Mouse (Mus musculus) forebrain, embryonic 11.5 days (tissue): ENCODE results near the gene Nkx3-2. TPM values are rescaled to one million over a fixed set of nuclear protein-coding genes. Genes with fewer than 3 reads are reported as not detected.
A peak's percentile ranks its signal among the peaks of the same experiment; 100 is the strongest.

Source experiments
- ATAC-seq: fragments of 200-750 bp; cut with Nextera tagmentation; replicated peaks from 2 replicates; pipeline ENCODE4 v1.8.0; 2017; ENCODE audit warnings: moderate TSS enrichment; ENCODE audit not compliant: low FRiP score
- DNase-seq: peaks from one replicate; pipeline ENCODE4 v3.0.0-alpha.2; 2017; ENCODE audit warnings: low spot score
- H3K27ac ChIP-seq: fragments of 300-500 bp; sonication (generic); 2 replicates; pipeline ENCODE4 v1.5.1; 2014; ENCODE audit warnings: low read depth, low read length
- H3K27me3 ChIP-seq: fragments of 300-500 bp; sonication (generic); 2 replicates; pipeline ENCODE4 v1.6.1; 2014; ENCODE audit warnings: mild to moderate bottlenecking, low read length, mixed read lengths; ENCODE audit not compliant: control insufficient read depth, insufficient read depth
- H3K36me3 ChIP-seq: fragments of 300-500 bp; sonication (generic); 2 replicates; pipeline ENCODE4 v1.6.1; 2014; ENCODE audit warnings: mild to moderate bottlenecking, low read length, moderate library complexity, mixed read lengths; ENCODE audit not compliant: control insufficient read depth, insufficient read depth
- H3K4me1 ChIP-seq: fragments of 300-500 bp; sonication (generic); replicated peaks from 2 replicates; pipeline ENCODE4 v1.6.1; 2014; ENCODE audit warnings: low read length, mixed read lengths; ENCODE audit not compliant: control insufficient read depth, insufficient read depth
- H3K4me2 ChIP-seq: fragments of 300-500 bp; sonication (generic); 2 replicates; pipeline ENCODE4 v1.6.1; 2014; ENCODE audit warnings: low read depth, mild to moderate bottlenecking, low read length, moderate library complexity, mixed read lengths; ENCODE audit not compliant: severe bottlenecking
- H3K4me3 ChIP-seq: fragments of 300-500 bp; sonication (generic); 2 replicates; pipeline ENCODE4 v1.5.1; 2014; ENCODE audit warnings: low read depth, low read length
- H3K9ac ChIP-seq: fragments of 300-500 bp; sonication (generic); 2 replicates; pipeline ENCODE4 v1.6.1; 2014; ENCODE audit warnings: low read length
- H3K9me3 ChIP-seq: fragments of 300-500 bp; sonication (generic); 2 replicates; pipeline ENCODE4 v1.6.1; 2016; ENCODE audit warnings: low read length, mixed read lengths; ENCODE audit not compliant: control insufficient read depth
- WGBS: fragments of 180-500 bp; shearing (Covaris S2); extraction: QIAGEN DNeasy Blood & Tissue Kit; methylation state at CpG from one replicate; pipeline ENCODE4 v1.1.7; 2014; 5-methylcytosine and 5-hydroxymethylcytosine counted together
- polyA plus RNA-seq: library from polyadenylated mRNA; unstranded; fragments of >200 nt; fragmentation: Nextera tagmentation; extraction: Ambion mirVana; gene quantifications from 2 replicates; pipeline ENCODE4 v1.2.1, GENCODE M21; 2014

The Nkx3-2 gene
- polyA plus RNA-seq, 1 experiment from 2014 or later, result not detected

GRCm38 (mm10) chr5:41790517-41790916 is 26.2 kb upstream of the Nkx3-2 start:
- Histone ChIP-seq H3K4me3 (no peak overlapping the region), H3K4me2 (no peak overlapping the region), H3K4me1 (no peaks in the 10 kb centered on the region), H3K36me3 (peaks cover 16% of the 10 kb centered on the region; the same call in 1 of the 2 replicates), H3K9ac (no peak overlapping the region), H3K27me3 (no peaks in the 10 kb centered on the region), H3K27ac (no peak overlapping the region), H3K9me3 (no peaks in the 10 kb centered on the region)
- WGBS, result 82% methylated on average over 2 of the region's 2 CpGs
- DNase-seq, result no peak
- ATAC-seq, result no peak

- H3K27me3 ChIP-seq, result no peaks in the 10 kb centered on the region
- H3K27ac ChIP-seq, result no peak overlapping the region
- no peak overlapping the region for H3K4me3 ChIP-seq
- H3K9ac ChIP-seq, result no peak overlapping the region
- H3K4me2 ChIP-seq, result no peak overlapping the region
- H3K9me3 ChIP-seq, result no peaks in the 10 kb centered on the region
- 77% methylated on average over 6 of the region's 6 CpGs for WGBS
- H3K4me1 ChIP-seq, result no peaks in the 10 kb centered on the region
- DNase-seq (no peak), ATAC-seq (no peak)
- peaks cover 18% of the 10 kb centered on the region; the same call in 1 of the 2 replicates for H3K36me3 ChIP-seq
These were observed 24.6 kb upstream of the Nkx3-2 start for GRCm38 (mm10) chr5:41788877-41789276.

GRCm38 (mm10) chr5:41781890-41782289 is 17.6 kb upstream of the Nkx3-2 start:
- Histone ChIP-seq H3K9me3 (no peaks in the 10 kb centered on the region), H3K4me2 (no peak overlapping the region), H3K4me1 (no peaks in the 10 kb centered on the region), H3K9ac (no peak overlapping the region), H3K27ac (no peak overlapping the region), H3K36me3 (peaks cover 13% of the 10 kb centered on the region; the same call in 1 of the 2 replicates), H3K27me3 (no peaks in the 10 kb centered on the region), H3K4me3 (no peak overlapping the region)
- 0 out of 2 replicates have a peak, but pooled peaks have one; percentile 33 for ATAC-seq
- 91% methylated on average over 5 of the region's 5 CpGs for WGBS
- DNase-seq, result no peak

GRCm38 (mm10) chr5:41780026-41780425 is 15.7 kb upstream of the Nkx3-2 start:
- Histone ChIP-seq H3K9ac (no peak overlapping the region), H3K4me1 (no peaks in the 10 kb centered on the region), H3K27me3 (no peaks in the 10 kb centered on the region), H3K36me3 (no peaks in the 10 kb centered on the region), H3K9me3 (no peaks in the 10 kb centered on the region), H3K4me3 (no peak overlapping the region), H3K27ac (no peak overlapping the region), H3K4me2 (no peak overlapping the region)
- 83% methylated on average over 3 of the region's 3 CpGs for WGBS
- DNase-seq (no peak), ATAC-seq (no peak)

GRCm38 (mm10) chr5:41775728-41776127 is 11.4 kb upstream of the Nkx3-2 start:
- ATAC-seq (no peak), DNase-seq (no peak)
- Histone ChIP-seq H3K4me3 (no peak overlapping the region), H3K27me3 (no peaks in the 10 kb centered on the region), H3K4me2 (no peak overlapping the region), H3K36me3 (no peaks in the 10 kb centered on the region), H3K9me3 (no peaks in the 10 kb centered on the region), H3K27ac (no peak overlapping the region), H3K9ac (no peak overlapping the region), H3K4me1 (no peaks in the 10 kb centered on the region)
- WGBS, result 82% methylated on average over 6 of the region's 6 CpGs

- H3K36me3 ChIP-seq, result no peaks in the 10 kb centered on the region
- ATAC-seq (no peak), DNase-seq (no peak)
- H3K9ac ChIP-seq, result no peak overlapping the region
- no peak overlapping the region for H3K4me2 ChIP-seq
- no peaks in the 10 kb centered on the region for H3K4me1 ChIP-seq
- H3K27me3 ChIP-seq, result no peaks in the 10 kb centered on the region
- H3K27ac ChIP-seq, result no peak overlapping the region
- H3K4me3 ChIP-seq, result no peak overlapping the region
- WGBS, result 86% methylated on average over 3 of the region's 3 CpGs
- no peaks in the 10 kb centered on the region for H3K9me3 ChIP-seq
These were observed 11.0 kb upstream of the Nkx3-2 start for GRCm38 (mm10) chr5:41775273-41775672.

GRCm38 (mm10) chr5:41768382-41769040 is 4.2 kb upstream of the Nkx3-2 start:
- Histone ChIP-seq H3K4me1 (peaks cover 15% of the 10 kb centered on the region), H3K9me3 (no peaks in the 10 kb centered on the region), H3K27ac (no peak overlapping the region), H3K4me2 (peak overlapping the region; percentile 44), H3K36me3 (no peaks in the 10 kb centered on the region), H3K4me3 (peak overlapping the region; percentile 22), H3K9ac (no peak overlapping the region), H3K27me3 (peaks cover 41% of the 10 kb centered on the region)
- peak; percentile 95 for DNase-seq
- peak; percentile 60 for ATAC-seq
- WGBS, result 7% methylated on average over 21 of the region's 21 CpGs

GRCm38 (mm10) chr5:41767296-41768200 is 3.2 kb upstream of the Nkx3-2 start:
- no peak overlapping the region for H3K9ac ChIP-seq
- no peak overlapping the region for H3K27ac ChIP-seq
- under 1% methylated on average over 33 of the region's 33 CpGs for WGBS
- peak; percentile 65 for DNase-seq
- H3K4me1 ChIP-seq, result peaks cover 18% of the 10 kb centered on the region
- no peaks in the 10 kb centered on the region for H3K9me3 ChIP-seq
- H3K36me3 ChIP-seq, result no peaks in the 10 kb centered on the region
- H3K27me3 ChIP-seq, result peaks cover 51% of the 10 kb centered on the region
- ATAC-seq, result no peak
- H3K4me2 ChIP-seq, result peak overlapping the region; percentile 44
- peak overlapping the region; percentile 22 for H3K4me3 ChIP-seq
